20 mouse cellular contexts compared by ENCODE assay signal in genomic region chr9:64002981-64003380, GRCm38 (mm10). TPM values are rescaled to one million over a fixed set of nuclear protein-coding genes. Genes with fewer than 3 reads are reported as not detected.
DNase-seq lines count a peak whose midpoint lies in the region; ATAC-seq and TF ChIP-seq lines count a peak whose summit lies in the region.
"Had no signal": no experiment of that assay in that cellular context is flagged by ENCODE, and none has a peak within 500 bp of the region (broad histone marks: within the 10 kb centered on the region; RNA-seq: fewer than 3 reads in every experiment).

No protein-coding gene starts in this region.

- DNase-seq in heart, postnatal 4 days = no peak
- DNase-seq in stomach, postnatal 0 days (ENCODE audit: low spot score) = no peak
- no peak for DNase-seq in thymus, postnatal 10 days (ENCODE audit: low spot score in 2 of 2)
- DNase-seq: adrenal gland, adult 2 months; adrenal gland, postnatal 36 days; cerebellum, adult 2 months; cerebellum, postnatal 10 days; gastrocnemius, postnatal 36 days; heart, adult 18-20 months had no signal

- no peaks in the 10 kb centered on the region for H3K27me3 ChIP-seq in heart, embryonic 13.5 days (replicated peaks)
- no peaks in the 10 kb centered on the region for H3K27me3 ChIP-seq in stomach, embryonic 15.5 days (replicated peaks)
- H3K27me3 ChIP-seq in stomach, postnatal 0 days (ENCODE audit: control insufficient read depth, insufficient read depth, low read length) = no peaks in the 10 kb centered on the region
- H3K27me3 ChIP-seq: CH12.LX; forebrain, embryonic 15.5 days; hindbrain, embryonic 12.5 days; Patski had no signal

- H3K27ac ChIP-seq in heart, embryonic 13.5 days (replicated peaks) = peak overlapping the region; percentile 29; the same call in 1 of the 2 replicates
- 0 out of 2 replicates have a peak overlapping the region, but pooled peaks have one; percentile 36 for H3K27ac ChIP-seq in stomach, embryonic 15.5 days
- H3K27ac ChIP-seq in stomach, postnatal 0 days (replicated peaks) = no peak overlapping the region
- H3K27ac ChIP-seq: embryonic facial prominence, embryonic 10.5 days; forebrain, embryonic 15.5 days; heart, embryonic 10.5 days; hindbrain, embryonic 12.5 days had no signal

- no peaks in the 10 kb centered on the region for H3K9me3 ChIP-seq in heart, embryonic 13.5 days
- no peaks in the 10 kb centered on the region for H3K9me3 ChIP-seq in stomach, embryonic 15.5 days
- H3K9me3 ChIP-seq in stomach, postnatal 0 days (ENCODE audit: control insufficient read depth, low read length) = no peaks in the 10 kb centered on the region
- H3K9me3 ChIP-seq: embryonic facial prominence, embryonic 10.5 days; forebrain, embryonic 15.5 days; heart, embryonic 10.5 days; hindbrain, embryonic 12.5 days had no signal

- H3K4me2 ChIP-seq in heart, embryonic 13.5 days = no peak overlapping the region
- no peak overlapping the region for H3K4me2 ChIP-seq in stomach, embryonic 15.5 days
- H3K4me2 ChIP-seq in stomach, postnatal 0 days (replicated peaks; ENCODE audit: low read depth) = no peak overlapping the region
- H3K4me2 ChIP-seq: forebrain, embryonic 15.5 days; hindbrain, embryonic 12.5 days had no signal

- no peak overlapping the region for H3K4me3 ChIP-seq in heart, embryonic 13.5 days
- H3K4me3 ChIP-seq in stomach, embryonic 15.5 days (replicated peaks) = no peak overlapping the region
- no peak overlapping the region for H3K4me3 ChIP-seq in stomach, postnatal 0 days (ENCODE audit: low read depth, low read length)
- H3K4me3 ChIP-seq: embryonic facial prominence, embryonic 10.5 days; forebrain, embryonic 15.5 days; heart, embryonic 10.5 days; hindbrain, embryonic 12.5 days had no signal

- peaks cover 95% of the 10 kb centered on the region for H3K4me1 ChIP-seq in heart, embryonic 13.5 days
- H3K4me1 ChIP-seq in stomach, embryonic 15.5 days = peaks cover 12% of the 10 kb centered on the region; the same call in 1 of the 2 replicates
- no peaks in the 10 kb centered on the region for H3K4me1 ChIP-seq in stomach, postnatal 0 days (replicated peaks; ENCODE audit: control insufficient read depth, insufficient read depth)

- no peak for TF ChIP-seq CTCF in stomach, postnatal 0 days (IDR thresholded peaks at IDR 0.05; ENCODE audit: low read depth)

- peaks cover 100% of the 10 kb centered on the region for H3K36me3 ChIP-seq in heart, embryonic 13.5 days
- 0 out of 2 replicates have a peak, but pooled peaks cover 6% of the 10 kb centered on the region for H3K36me3 ChIP-seq in stomach, embryonic 15.5 days
- H3K36me3 ChIP-seq in stomach, postnatal 0 days (ENCODE audit: control insufficient read depth, insufficient read depth, low read length) = peaks cover 4% of the 10 kb centered on the region; the same call in 1 of the 2 replicates
- H3K36me3 ChIP-seq: forebrain, embryonic 15.5 days had no signal

- no peak for ATAC-seq in heart, embryonic 13.5 days (ENCODE audit: extremely low read depth, insufficient number of reproducible peaks, low FRiP score, low TSS enrichment)
- no peak for ATAC-seq in stomach, embryonic 15.5 days (ENCODE audit: insufficient read depth, low FRiP score, low read depth)
- no peak for ATAC-seq in stomach, postnatal 0 days (ENCODE audit: low FRiP score, low TSS enrichment)
- ATAC-seq in megakaryocyte progenitor cell, adult 5-6 weeks (replicated peaks; ENCODE audit: poor library complexity) = 0 out of 2 replicates have a peak, but pooled peaks have one; percentile 23
- ATAC-seq: activated CD4-positive, CD25-positive, alpha-beta regulatory T cell, adult 4 months; forebrain, embryonic 15.5 days; hindbrain, embryonic 16.5 days; Patski had no signal

- TF ChIP-seq EP300 in stomach, postnatal 0 days (optimal IDR thresholded peaks at IDR 0.05) = no peak

- 66% methylated on average over 7 of the region's 7 CpGs for WGBS in heart, embryonic 13.5 days
- WGBS in stomach, embryonic 15.5 days = 79% methylated on average over 7 of the region's 7 CpGs
- WGBS in stomach, postnatal 0 days = 82% methylated on average over 7 of the region's 7 CpGs

- peak overlapping the region; percentile 56; the same call in 1 of the 2 replicates for H3K9ac ChIP-seq in heart, embryonic 13.5 days
- H3K9ac ChIP-seq in stomach, embryonic 15.5 days = no peak overlapping the region
- H3K9ac ChIP-seq in stomach, postnatal 0 days (ENCODE audit: low read length) = no peak overlapping the region
- H3K9ac ChIP-seq: forebrain, embryonic 15.5 days; hindbrain, embryonic 12.5 days had no signal

RNA-seq across cellular contexts. Expression of gene Smad6, which starts 18.9 kb away (rescaled TPM):
- 18.5 and 19.3 TPM in 2 replicates for polyA plus RNA-seq in heart, embryonic 13.5 days (2015; fragmentation: Nextera tagmentation; extraction: Ambion mirVana)
- total RNA-seq in heart, postnatal 4 days (2021) = 10 to 100 TPM; 18.5 to 20.1 TPM
- 10.0 and 10.8 TPM in 2 replicates for polyA plus RNA-seq in stomach, embryonic 15.5 days (2015; fragmentation: Nextera tagmentation; extraction: Ambion mirVana)
- 6.0 and 7.3 TPM in 2 replicates for polyA plus RNA-seq in stomach, postnatal 0 days (2015; fragmentation: Nextera tagmentation; extraction: Ambion mirVana)
- total RNA-seq in megakaryocyte progenitor cell, adult 5-6 weeks (2015) = 0.34 and 0.72 TPM in 2 replicates
- total RNA-seq in megakaryocyte progenitor cell, adult 5-6 weeks (2017) = 1.2 TPM in 2 replicates
- total RNA-seq: CH12.LX had no signal
- polyA plus RNA-seq: activated CD4-positive, CD25-positive, alpha-beta regulatory T cell, adult 4 months had no signal
